Mouse (Mus musculus) macrophage (primary cell): Measurements from ENCODE around the gene Mob1a. TPM values are rescaled to one million over a fixed set of nuclear protein-coding genes. Genes with fewer than 3 reads are reported as not detected.
"Not testable (repeated sequence)": the region's sequence is repeated elsewhere in the genome, so short reads cannot be mapped to it uniquely, and the experiment has no call there.

Experiments used
- H3K27ac ChIP-seq: fragments of 350-480 bp; formaldehyde crosslinking; 2 replicates; pipeline ENCODE4 v1.9.0; 2021
- H3K36me3 ChIP-seq: fragments of 350-480 bp; formaldehyde crosslinking; 2 replicates; pipeline ENCODE4 v1.9.0; 2021; ENCODE audit errors: inconsistent target
- H3K4me3 ChIP-seq: fragments of 350-480 bp; formaldehyde crosslinking; 2 replicates; pipeline ENCODE4 v1.9.0; 2021; ENCODE audit errors: inconsistent target
- H3K79me2 ChIP-seq: fragments of 350-480 bp; formaldehyde crosslinking; 2 replicates; pipeline ENCODE4 v1.9.0; 2021; ENCODE audit errors: inconsistent target
- WGBS: methylation state at CpG from one replicate; pipeline ENCODE4 v1.1.7; 2026; ENCODE audit warnings: inconsistent platforms; ENCODE audit not compliant: missing documents; 5-methylcytosine and 5-hydroxymethylcytosine counted together
- polyA plus RNA-seq: library from polyadenylated mRNA; stranded (reverse); fragments of 250-400 nt; gene quantifications from 3 replicates; pipeline ENCODE4 v1.2.4, GENCODE M21; 2018; ENCODE audit warnings: inconsistent platforms

Gene Mob1a
- polyA plus RNA-seq, 1 experiment from 2014 or later = 82.5 TPM

- Histone ChIP-seq H3K4me3 (no peak overlapping the region), H3K27ac (peak overlapping the region; percentile 68)
- WGBS = 60% methylated on average over 1 of the region's 1 CpGs
Measured at GRCm38 (mm10) chr6:83321927-83322326, 3.9 kb upstream of the Mob1a start.

GRCm38 (mm10) chr6:83322794-83323193, 3.0 kb upstream of the Mob1a start:
- Histone ChIP-seq H3K79me2 (peaks cover 37% of the 10 kb centered on the region), H3K36me3 (no peaks in the 10 kb centered on the region), H3K27ac (peak overlapping the region; percentile 68), H3K4me3 (no peak overlapping the region)
- WGBS = 87% methylated on average over 1 of the region's 2 CpGs

More at GRCm38 (mm10) chr6:83321927-83322326, 3.9 kb upstream of the Mob1a start:
- Histone ChIP-seq H3K36me3 (no peaks in the 10 kb centered on the region), H3K79me2 (peaks cover 31% of the 10 kb centered on the region)

GRCm38 (mm10) chr6:83323652-83324419, 2.0 kb upstream of the Mob1a start:
- 5% methylated on average over 5 of the region's 8 CpGs for WGBS
- Histone ChIP-seq H3K36me3 (peaks cover 7% of the 10 kb centered on the region; the same call in 1 of the 2 replicates), H3K27ac (peak overlapping the region; percentile 68), H3K4me3 (no peak overlapping the region), H3K79me2 (peaks cover 47% of the 10 kb centered on the region)

GRCm38 (mm10) chr6:83326394-83326736, 549 bp downstream of the Mob1a start:
- Histone ChIP-seq H3K4me3 (peak overlapping the region; percentile 93), H3K79me2 (peaks cover 73% of the 10 kb centered on the region), H3K27ac (peak overlapping the region; percentile 43), H3K36me3 (peaks cover 31% of the 10 kb centered on the region)
- WGBS = 2% methylated on average over 5 of the region's 6 CpGs

- WGBS = 52% methylated on average over 6 of the region's 6 CpGs
- peaks cover 35% of the 10 kb centered on the region for H3K36me3 ChIP-seq
- peaks cover 77% of the 10 kb centered on the region for H3K79me2 ChIP-seq
- H3K4me3 ChIP-seq = peak overlapping the region; percentile 93
- peak overlapping the region; percentile 43 for H3K27ac ChIP-seq
Measured at GRCm38 (mm10) chr6:83326761-83327160, 945 bp downstream of the Mob1a start.

GRCm38 (mm10) chr6:83327591-83328190, 1.9 kb downstream of the Mob1a start:
- H3K36me3 ChIP-seq = peaks cover 42% of the 10 kb centered on the region
- no peak overlapping the region; the same call in 1 of the 2 replicates for H3K4me3 ChIP-seq
- peaks cover 85% of the 10 kb centered on the region for H3K79me2 ChIP-seq
- no peak overlapping the region for H3K27ac ChIP-seq
- WGBS = 88% methylated on average over 3 of the region's 3 CpGs

- peaks cover 67% of the 10 kb centered on the region; the same call in 1 of the 2 replicates for H3K79me2 ChIP-seq
- H3K27ac ChIP-seq = no peak overlapping the region
- no peak overlapping the region for H3K4me3 ChIP-seq
- 85% methylated on average over 3 of the region's 3 CpGs for WGBS
- H3K36me3 ChIP-seq = peaks cover 73% of the 10 kb centered on the region
Measured at GRCm38 (mm10) chr6:83341387-83341786, 15.6 kb downstream of the Mob1a start.

GRCm38 (mm10) chr6:83342957-83343356, 17.1 kb downstream of the Mob1a start:
- WGBS = 97% methylated on average over 2 of the region's 2 CpGs
- Histone ChIP-seq H3K27ac (no peak overlapping the region), H3K4me3 (no peak overlapping the region), H3K36me3 (peaks cover 59% of the 10 kb centered on the region), H3K79me2 (peaks cover 51% of the 10 kb centered on the region; the same call in 1 of the 2 replicates)

GRCm38 (mm10) chr6:83345285-83345684, 19.5 kb downstream of the Mob1a start:
- not testable (repeated sequence) for H3K4me3 ChIP-seq, H3K27ac ChIP-seq
- peaks cover 28% of the 10 kb centered on the region; the same call in 1 of the 2 replicates for H3K79me2 ChIP-seq
- H3K36me3 ChIP-seq = peaks cover 39% of the 10 kb centered on the region
- WGBS = 93% methylated on average over 6 of the region's 8 CpGs

- WGBS = 86% methylated on average over 3 of the region's 3 CpGs
- peaks cover 16% of the 10 kb centered on the region for H3K36me3 ChIP-seq
- no peak overlapping the region for H3K27ac ChIP-seq
Measured at GRCm38 (mm10) chr6:83347916-83348315, 22.1 kb downstream of the Mob1a start.

GRCm38 (mm10) chr6:83348873-83349272, 23.1 kb downstream of the Mob1a start, which contains the start of gene Bola3:
Bola3 (plus strand) TSS chr6:83349147.
- Histone ChIP-seq H3K36me3 (peaks cover 18% of the 10 kb centered on the region; the same call in 1 of the 2 replicates), H3K4me3 (peak within 1 kb of the TSS; percentile 70), H3K79me2 (no peaks in the 10 kb centered on the region; the same call in 1 of the 2 replicates), H3K27ac (peak within 1 kb of the TSS; percentile 38; the same call in 1 of the 2 replicates)
- 49% methylated on average over 6 of the region's 6 CpGs for WGBS

More at GRCm38 (mm10) chr6:83347916-83348315, 22.1 kb downstream of the Mob1a start:
- Histone ChIP-seq H3K4me3 (no peak overlapping the region), H3K79me2 (peaks cover 2% of the 10 kb centered on the region; the same call in 1 of the 2 replicates)

- peaks cover 15% of the 10 kb centered on the region; the same call in 1 of the 2 replicates for H3K36me3 ChIP-seq
- H3K4me3 ChIP-seq = peak overlapping the region; percentile 70
- WGBS = under 1% methylated on average over 27 of the region's 53 CpGs
- H3K79me2 ChIP-seq = no peaks in the 10 kb centered on the region; the same call in 1 of the 2 replicates
- H3K27ac ChIP-seq = peak overlapping the region; percentile 38; the same call in 1 of the 2 replicates
Measured at GRCm38 (mm10) chr6:83349274-83349958, 23.6 kb downstream of the Mob1a start.

- Histone ChIP-seq H3K79me2 (no peaks in the 10 kb centered on the region; the same call in 1 of the 2 replicates), H3K36me3 (peaks cover 15% of the 10 kb centered on the region; the same call in 1 of the 2 replicates), H3K4me3 (peak overlapping the region; percentile 70), H3K27ac (peak overlapping the region; percentile 38; the same call in 1 of the 2 replicates)
- WGBS = 88% methylated on average over 7 of the region's 7 CpGs
Measured at GRCm38 (mm10) chr6:83350172-83350571, 24.4 kb downstream of the Mob1a start.

- no peak overlapping the region for H3K4me3 ChIP-seq
- H3K79me2 ChIP-seq = no peaks in the 10 kb centered on the region; the same call in 1 of the 2 replicates
- H3K27ac ChIP-seq = no peak overlapping the region
- H3K36me3 ChIP-seq = peaks cover 15% of the 10 kb centered on the region; the same call in 1 of the 2 replicates
- WGBS = 92% methylated on average over 15 of the region's 16 CpGs
Measured at GRCm38 (mm10) chr6:83350851-83351405, 25.1 kb downstream of the Mob1a start.
